In genomic region chr13:30850736-30851135, GRCm38 (mm10) we compare ENCODE assay signal across 32 mouse cellular contexts.
"Had no signal": no experiment of that assay in that cellular context is flagged by ENCODE, and none has a peak within 500 bp of the region (broad histone marks: within the 10 kb centered on the region; RNA-seq: fewer than 3 reads in every experiment).

No protein-coding gene starts in this region.

- ATAC-seq: liver, embryonic 12.5 days; liver, postnatal 0 days; lung, postnatal 0 days; midbrain, embryonic 13.5 days; midbrain, embryonic 15.5 days; midbrain, embryonic 16.5 days had no signal

- DNase-seq: left cerebral cortex, postnatal 4 days; liver; liver, embryonic 13.5 days; liver, postnatal 0 days; lung, adult 18-20 months; lung, adult 2 months; lung, embryonic 14.5 days; lung, postnatal 10 days; lung, postnatal 14 days; lung, postnatal 36 days; lung, postnatal 4 days; midbrain, embryonic 14.5 days had no signal

- H3K27me3 ChIP-seq: limb, embryonic 12.5 days; limb, embryonic 13.5 days; limb, embryonic 15.5 days; liver, embryonic 12.5 days; liver, embryonic 13.5 days; liver, embryonic 15.5 days; lung, embryonic 15.5 days; megakaryocyte, embryonic 14.5 days; midbrain, embryonic 12.5 days; midbrain, embryonic 13.5 days; midbrain, embryonic 15.5 days; neural tube, embryonic 12.5 days had no signal

- H3K9ac ChIP-seq: limb, embryonic 12.5 days; limb, embryonic 13.5 days; limb, embryonic 15.5 days; liver, embryonic 12.5 days; liver, embryonic 13.5 days; liver, embryonic 14.5 days; liver, embryonic 15.5 days; liver, postnatal 0 days; lung, embryonic 14.5 days; lung, embryonic 15.5 days; midbrain, embryonic 12.5 days; midbrain, embryonic 13.5 days; midbrain, embryonic 15.5 days; neural tube, embryonic 12.5 days had no signal

- H3K9me3 ChIP-seq: limb, embryonic 10.5 days; limb, embryonic 12.5 days; limb, embryonic 13.5 days; limb, embryonic 15.5 days; liver, embryonic 12.5 days; liver, embryonic 13.5 days; liver, embryonic 15.5 days; lung, embryonic 15.5 days; megakaryocyte, embryonic 14.5 days; midbrain, embryonic 10.5 days; midbrain, embryonic 12.5 days; midbrain, embryonic 13.5 days; midbrain, embryonic 15.5 days; neural tube, embryonic 12.5 days had no signal

- H3K27ac ChIP-seq: limb, embryonic 10.5 days; limb, embryonic 12.5 days; limb, embryonic 13.5 days; limb, embryonic 15.5 days; liver, embryonic 12.5 days; liver, embryonic 13.5 days; liver, embryonic 14.5 days; liver, embryonic 15.5 days; lung, embryonic 15.5 days; macrophage; midbrain, embryonic 10.5 days; midbrain, embryonic 12.5 days; midbrain, embryonic 13.5 days; midbrain, embryonic 15.5 days; neural tube, embryonic 12.5 days had no signal

- H3K4me2 ChIP-seq: limb, embryonic 12.5 days; limb, embryonic 13.5 days; limb, embryonic 15.5 days; liver, embryonic 11.5 days; liver, embryonic 12.5 days; liver, embryonic 13.5 days; liver, embryonic 15.5 days; lung, embryonic 14.5 days; lung, embryonic 15.5 days; midbrain, embryonic 11.5 days; midbrain, embryonic 12.5 days; midbrain, embryonic 13.5 days; midbrain, embryonic 15.5 days; neural tube, embryonic 12.5 days had no signal

- H3K4me1 ChIP-seq: limb, embryonic 10.5 days; limb, embryonic 12.5 days; limb, embryonic 13.5 days; limb, embryonic 15.5 days; liver, embryonic 12.5 days; liver, embryonic 13.5 days; liver, embryonic 15.5 days; lung, embryonic 15.5 days; megakaryocyte, embryonic 14.5 days; midbrain, embryonic 12.5 days; midbrain, embryonic 13.5 days; midbrain, embryonic 15.5 days; neural tube, embryonic 12.5 days had no signal

- H3K4me3 ChIP-seq: limb, embryonic 10.5 days; limb, embryonic 12.5 days; limb, embryonic 13.5 days; limb, embryonic 15.5 days; liver, embryonic 12.5 days; liver, embryonic 13.5 days; liver, embryonic 15.5 days; lung, embryonic 15.5 days; megakaryocyte, embryonic 14.5 days; midbrain, embryonic 10.5 days; midbrain, embryonic 12.5 days; midbrain, embryonic 13.5 days; midbrain, embryonic 15.5 days; myocyte; neural tube, embryonic 12.5 days had no signal
